11 mouse cellular contexts compared by ENCODE assay signal in genomic region chr5:35245555-35246273, GRCm38 (mm10). TPM values are rescaled to one million over a fixed set of nuclear protein-coding genes. Genes with fewer than 3 reads are reported as not detected.
DNase-seq lines count a peak whose midpoint lies in the region; ATAC-seq lines count a peak whose summit lies in the region.
"Had no signal": no experiment of that assay in that cellular context is flagged by ENCODE, and none has a peak within 500 bp of the region (broad histone marks: within the 10 kb centered on the region; RNA-seq: fewer than 3 reads in every experiment).

No protein-coding gene starts in this region.

- H3K4me3 ChIP-seq in forebrain, embryonic 14.5 days (ENCODE audit: low read depth, low read length), result no peak overlapping the region
- no peak overlapping the region for H3K4me3 ChIP-seq in forebrain, embryonic 10.5 days
- no peak overlapping the region for H3K4me3 ChIP-seq in neural tube, embryonic 14.5 days (ENCODE audit: low read depth, low read length)

- H3K27ac ChIP-seq in forebrain, embryonic 14.5 days (ENCODE audit: low read depth, low read length), result no peak overlapping the region
- H3K27ac ChIP-seq in forebrain, embryonic 10.5 days, result no peak overlapping the region
- H3K27ac ChIP-seq in neural tube, embryonic 14.5 days (ENCODE audit: low read depth, low read length), result no peak overlapping the region

- WGBS in forebrain, embryonic 14.5 days, result 46% methylated on average over 11 of the region's 11 CpGs
- 58% methylated on average over 11 of the region's 11 CpGs for WGBS in forebrain, embryonic 10.5 days
- 54% methylated on average over 11 of the region's 11 CpGs for WGBS in neural tube, embryonic 14.5 days

- H3K9me3 ChIP-seq in forebrain, embryonic 14.5 days (replicated peaks; ENCODE audit: control insufficient read depth, low read length), result no peaks in the 10 kb centered on the region
- H3K9me3 ChIP-seq in forebrain, embryonic 10.5 days, result 0 out of 2 replicates have a peak, but pooled peaks cover 4% of the 10 kb centered on the region
- no peaks in the 10 kb centered on the region for H3K9me3 ChIP-seq in neural tube, embryonic 14.5 days (ENCODE audit: control insufficient read depth, low read length)

- ATAC-seq in forebrain, embryonic 14.5 days, result no peak
- peak; percentile 51; the same call in 1 of the 2 replicates for ATAC-seq in neural tube, embryonic 14.5 days (ENCODE audit: low read depth)
- ATAC-seq: liver, postnatal 0 days had no signal

- no peak overlapping the region for H3K4me2 ChIP-seq in forebrain, embryonic 14.5 days (ENCODE audit: low read length)
- H3K4me2 ChIP-seq in neural tube, embryonic 14.5 days (ENCODE audit: low read depth, low read length), result no peak overlapping the region

- H3K4me1 ChIP-seq in forebrain, embryonic 14.5 days (ENCODE audit: control insufficient read depth, insufficient read depth, low read length), result peaks cover 6% of the 10 kb centered on the region
- H3K4me1 ChIP-seq in forebrain, embryonic 10.5 days, result peaks cover 4% of the 10 kb centered on the region; the same call in 1 of the 2 replicates
- H3K4me1 ChIP-seq in neural tube, embryonic 14.5 days (ENCODE audit: control insufficient read depth, insufficient read depth, low read length), result no peaks in the 10 kb centered on the region

- no peaks in the 10 kb centered on the region for H3K36me3 ChIP-seq in forebrain, embryonic 14.5 days (ENCODE audit: control insufficient read depth, insufficient read depth, low read length)
- no peaks in the 10 kb centered on the region for H3K36me3 ChIP-seq in forebrain, embryonic 10.5 days (replicated peaks)
- no peaks in the 10 kb centered on the region for H3K36me3 ChIP-seq in neural tube, embryonic 14.5 days (ENCODE audit: control insufficient read depth, insufficient read depth, low read length)

- peak; percentile 58 for DNase-seq in forebrain, embryonic 14.5 days (ENCODE audit: low spot score)
- no peak for DNase-seq in forebrain, embryonic 10.5 days (ENCODE audit: extremely low spot score, low spot score)
- no peak for DNase-seq in neural tube, embryonic 10.5 days (ENCODE audit: extremely low spot score, low spot score)
- DNase-seq in left cerebral cortex, adult 11 months (ENCODE audit: low spot score), result peak; percentile 39
- peak; percentile 57 for DNase-seq in right cerebral cortex, postnatal 25 days
- no peak for DNase-seq in embryo, embryonic 11 days
- DNase-seq in adrenal gland, adult (ENCODE audit: inconsistent age in 2 of 2, low spot score in 1 of 2), result no peak
- DNase-seq: adrenal gland, adult 2 months; liver, postnatal 0 days had no signal

- no peaks in the 10 kb centered on the region for H3K27me3 ChIP-seq in forebrain, embryonic 14.5 days (replicated peaks; ENCODE audit: control insufficient read depth, insufficient read depth, low read length)
- no peaks in the 10 kb centered on the region for H3K27me3 ChIP-seq in forebrain, embryonic 10.5 days (ENCODE audit: poor library complexity, severe bottlenecking)
- no peaks in the 10 kb centered on the region for H3K27me3 ChIP-seq in neural tube, embryonic 14.5 days (ENCODE audit: control insufficient read depth, insufficient read depth, low read length)

- H3K9ac ChIP-seq in forebrain, embryonic 14.5 days (ENCODE audit: low read length), result no peak overlapping the region
- H3K9ac ChIP-seq in neural tube, embryonic 14.5 days (replicated peaks; ENCODE audit: low read depth, low read length), result no peak overlapping the region
- H3K9ac ChIP-seq: liver, postnatal 0 days had no signal

RNA-seq across cellular contexts. Expression of gene Adra2c, which starts 32.4 kb away (rescaled TPM):
- 0.89 and 0.94 TPM in 2 replicates for polyA plus RNA-seq in forebrain, embryonic 14.5 days (2014; fragmentation: Nextera tagmentation; extraction: Ambion mirVana)
- not detected in 2 replicates for polyA plus RNA-seq in forebrain, embryonic 10.5 days (2016; fragmentation: Nextera tagmentation; extraction: Ambion mirVana)
- polyA plus RNA-seq in neural tube, embryonic 14.5 days (2014; fragmentation: Nextera tagmentation; extraction: Ambion mirVana), result 0.99 and 1.2 TPM in 2 replicates
- polyA plus RNA-seq: liver, postnatal 0 days; stomach, embryonic 16.5 days had no signal

Comparison
In these comparisons a context has a peak if more than half of its experiments do, and no peak if none do; other contexts are left out.
1. DNase-seq: peak in forebrain, embryonic 14.5 days (single experiment), left cerebral cortex, adult 11 months (single experiment) and right cerebral cortex, postnatal 25 days (single experiment); none in forebrain, embryonic 10.5 days (single experiment), neural tube, embryonic 10.5 days (single experiment), embryo, embryonic 11 days (single experiment) and adrenal gland, adult (0 of 2).